Mouse (Mus musculus) cerebellum, adult 2 months (tissue): Measurements from ENCODE around the gene Fam168b.

Experiments used
- CTCF ChIP-seq: fragments of 200-500 bp; IDR thresholded peaks from 2 replicates; pipeline ENCODE4 v1.5.1; 2011; ENCODE audit warnings: low read depth, mild to moderate bottlenecking, control low read depth, low read length, moderate library complexity, borderline replicate concordance; ENCODE audit not compliant: insufficient read depth
- POLR2A ChIP-seq: fragments of 200-500 bp; IDR thresholded peaks from 2 replicates; pipeline ENCODE4 v1.6.1; 2011; ENCODE audit warnings: low read length, control low read depth, borderline replicate concordance; ENCODE audit not compliant: insufficient read depth

GRCm38 (mm10) chr1:34862877-34863276 lies 20.0 kb upstream of the Fam168b start:
- TF ChIP-seq CTCF (no peak), POLR2A (no peak)
